Mouse (Mus musculus) frontal cortex, adult 2 months (tissue): ENCODE measurements at regions not wholly inside any gene's neighbourhood (a gene's known extent, or its start where the extent isn't known, plus 50 kb on each side); places are given as distances from the start of the nearest gene placed in this dataset.

ENCODE experiments used
- DNase-seq, 2 experiments: peaks; one replicate each; pipeline ENCODE4 v3.0.0; 2022; ENCODE audit warnings: low spot score in 1 of 2; ENCODE audit errors: extremely low spot score in 1 of 2

DNA sequence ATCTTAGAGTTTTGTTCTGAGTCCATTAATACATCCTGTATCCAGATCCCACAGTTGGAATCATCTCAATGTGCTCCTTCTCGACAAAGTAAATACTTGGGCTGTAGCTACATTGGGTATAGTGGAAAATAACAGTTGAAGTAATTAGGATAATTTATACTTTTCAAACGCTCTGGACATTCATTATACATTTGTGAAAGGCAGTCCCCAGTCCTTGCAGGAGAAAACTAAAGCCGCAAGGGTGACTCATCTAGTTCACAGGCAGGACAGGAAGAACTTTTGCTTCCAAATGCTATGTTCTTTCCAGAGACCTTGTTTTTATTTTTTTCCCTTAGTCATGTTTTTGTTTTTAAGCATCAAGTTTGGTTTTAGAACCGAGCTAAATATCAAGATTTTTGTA lies 218.8 kb downstream of the Gpr37 start:
- DNase-seq = no peak

- no peak for DNase-seq
These were observed 227.5 kb downstream of the Gpr37 start for GRCm38 (mm10) chr6:25463011-25463410.

GRCm38 (mm10) chr6:25450451-25450850 lies 240.1 kb downstream of the Gpr37 start:
- no peak for DNase-seq

- DNase-seq = no peak
These were observed 240.6 kb downstream of the Gpr37 start for GRCm38 (mm10) chr6:25449968-25450367.

DNA sequence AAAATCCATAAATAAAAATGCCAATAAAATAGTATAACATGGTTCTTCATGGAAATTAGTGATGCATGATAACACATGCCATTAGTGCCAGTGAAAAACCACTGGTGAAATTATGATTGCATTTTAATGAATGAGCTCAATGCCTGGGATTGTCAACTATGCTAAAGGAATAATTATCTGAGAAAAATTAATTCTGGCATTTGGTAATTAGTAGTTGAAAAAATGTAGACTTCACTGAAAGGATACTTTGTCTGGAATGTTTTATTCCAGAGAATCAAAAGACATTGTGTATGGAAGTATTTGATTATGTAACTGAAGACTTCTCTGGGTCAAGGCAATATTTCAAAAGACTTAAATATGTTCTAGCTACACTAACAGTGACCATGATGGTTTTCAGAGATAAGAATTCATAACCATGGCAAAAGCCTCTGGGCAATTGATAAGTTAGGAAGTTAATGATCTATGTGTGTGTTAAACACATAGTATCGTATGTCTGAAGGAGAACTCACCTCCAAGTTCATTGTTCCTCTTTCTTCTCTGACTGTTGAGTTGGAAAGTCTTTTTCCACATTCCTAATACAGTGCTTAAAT lies 245.1 kb downstream of the Gpr37 start:
- no peak for DNase-seq

DNA sequence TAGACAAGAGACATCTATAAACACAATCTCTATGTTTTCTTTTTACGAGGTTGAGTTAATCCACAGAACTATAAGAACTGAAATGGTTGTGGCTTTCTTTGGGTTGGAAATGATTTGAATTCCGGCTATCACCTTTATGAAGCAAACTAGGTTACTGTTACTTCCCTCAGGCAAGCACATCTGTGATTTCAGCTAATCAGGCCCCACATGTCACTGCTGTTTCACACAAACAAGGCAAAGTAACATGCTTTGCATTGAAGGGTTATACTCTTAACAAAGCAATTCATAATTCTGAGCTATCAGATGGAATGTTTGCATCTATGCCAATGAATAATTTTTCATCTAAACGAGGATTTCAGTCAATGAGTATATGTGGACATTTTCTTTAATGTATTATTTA lies 246.4 kb downstream of the Gpr37 start:
- DNase-seq = no peak

GRCm38 (mm10) chr6:25443681-25444080 lies 246.8 kb downstream of the Gpr37 start:
- peak; percentile 5 to 34 for DNase-seq

GRCm38 (mm10) chr6:25442096-25442495 lies 248.4 kb downstream of the Gpr37 start:
- DNase-seq = no peak

GRCm38 (mm10) chr6:25437875-25438274 lies 252.7 kb downstream of the Gpr37 start:
- no peak for DNase-seq

DNA sequence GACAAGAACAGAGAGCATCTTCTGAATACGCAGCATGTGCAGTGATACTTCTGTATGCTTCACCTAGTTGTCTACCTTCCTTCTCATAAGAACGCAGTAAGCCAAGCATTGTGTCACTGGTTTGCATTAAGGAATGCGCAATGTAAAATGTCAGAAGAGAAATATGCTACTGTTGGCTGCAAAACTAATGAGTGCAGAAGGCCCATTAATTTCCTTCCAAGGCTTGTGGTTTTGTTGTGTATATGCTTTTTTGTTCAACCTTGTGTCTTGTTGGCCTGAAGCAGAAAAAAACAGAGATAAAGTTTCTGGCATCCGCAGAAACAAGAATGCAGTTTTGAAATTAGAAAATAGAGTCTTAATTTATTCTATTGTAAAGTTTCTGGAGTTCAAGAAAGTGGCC lies 261.5 kb downstream of the Gpr37 start:
- DNase-seq = no peak

- no peak for DNase-seq
These were observed 271.7 kb downstream of the Gpr37 start for GRCm38 (mm10) chr6:25418820-25419219.

DNA sequence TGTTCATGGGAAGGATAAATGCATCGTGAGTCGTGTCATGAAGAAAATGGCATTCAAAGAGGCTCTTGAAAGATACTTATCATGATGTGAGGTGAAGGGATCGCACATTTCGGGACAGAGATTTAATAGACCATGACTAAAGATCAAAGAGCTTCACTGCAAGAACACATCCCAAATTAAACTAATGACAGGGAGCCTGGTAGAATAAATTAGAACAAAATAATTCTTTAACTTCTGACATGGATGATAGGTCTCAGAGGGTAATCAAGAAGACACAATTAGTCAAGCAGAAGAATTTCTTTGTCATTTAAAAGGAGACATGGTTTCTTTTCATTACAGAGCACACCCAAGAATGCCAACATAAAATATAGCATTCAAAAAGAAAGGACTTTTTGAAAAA lies 300.7 kb downstream of the Gpr37 start:
- no peak for DNase-seq
